Mouse (Mus musculus) mouse embryonic stem cell (cell line): ENCODE data around the gene Nacc1.

Experiments used
- in situ Hi-C, 2 experiments: fragments of 300-500 bp; cut with MboI; formaldehyde crosslinking; loops; 1 replicate in 1 of 2; 3 replicates in 1 of 2; pipeline ENCODE4 v1.14.3; 2019 to 2020; ENCODE audit warnings: low sequenced_read_pairs in 2 of 2, low pct_unique_long_range_greater_than_20kb in 1 of 2, mixed read lengths in 1 of 2; ENCODE audit not compliant: unreplicated experiment in 1 of 2

Nacc1 gene

DNA sequence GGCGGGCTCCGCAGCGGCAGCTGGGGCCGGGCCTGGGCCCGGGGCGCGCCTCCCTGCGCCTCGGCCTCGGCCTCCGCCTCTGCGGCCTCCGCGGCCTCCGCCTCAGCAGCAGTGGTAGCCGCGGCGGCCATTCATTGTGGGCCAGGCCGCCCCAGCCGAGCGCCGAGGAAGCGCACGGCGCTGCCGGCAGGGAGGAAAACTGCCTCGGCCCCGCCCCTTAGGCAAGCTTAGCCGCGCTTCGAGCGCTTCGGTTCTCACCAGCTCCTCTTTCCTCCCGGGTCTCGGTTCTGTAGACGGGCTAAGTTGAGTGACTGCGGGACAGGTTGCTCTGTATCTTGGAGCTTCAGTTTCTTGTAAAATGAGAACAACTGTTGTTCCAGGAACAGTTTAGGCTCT, at the start of gene Nacc1:
Nacc1 (minus strand) TSS at position 158 of the 396 bp plus-strand sequence.
- in situ Hi-C loops, result no loop called here

GRCm38 (mm10) chr8:84736521-84736920, 48.9 kb upstream of the Nacc1 start:
- in situ Hi-C loops, result no loop called here

DNA sequence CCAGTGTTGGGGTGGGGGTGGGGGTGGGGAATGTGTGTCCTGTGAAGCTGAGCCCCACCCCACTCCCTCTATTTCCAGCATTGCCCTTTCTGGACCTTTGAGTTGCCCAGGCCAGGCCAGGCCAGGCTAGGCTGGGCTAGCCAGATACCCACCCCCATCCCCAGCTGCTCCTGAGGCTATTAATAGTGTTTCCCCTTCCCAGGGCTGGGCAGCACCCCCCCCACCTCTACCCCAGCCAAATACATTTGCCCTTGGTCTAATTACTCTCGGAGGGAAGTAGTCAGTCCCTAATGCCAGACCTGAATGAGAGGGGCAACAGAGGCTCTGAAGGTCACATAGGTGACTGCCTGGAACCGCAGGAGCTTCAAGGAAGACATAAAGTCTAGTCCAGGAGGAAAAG, 47.9 kb upstream of the Nacc1 start:
- in situ Hi-C loops, result no loop called here

DNA sequence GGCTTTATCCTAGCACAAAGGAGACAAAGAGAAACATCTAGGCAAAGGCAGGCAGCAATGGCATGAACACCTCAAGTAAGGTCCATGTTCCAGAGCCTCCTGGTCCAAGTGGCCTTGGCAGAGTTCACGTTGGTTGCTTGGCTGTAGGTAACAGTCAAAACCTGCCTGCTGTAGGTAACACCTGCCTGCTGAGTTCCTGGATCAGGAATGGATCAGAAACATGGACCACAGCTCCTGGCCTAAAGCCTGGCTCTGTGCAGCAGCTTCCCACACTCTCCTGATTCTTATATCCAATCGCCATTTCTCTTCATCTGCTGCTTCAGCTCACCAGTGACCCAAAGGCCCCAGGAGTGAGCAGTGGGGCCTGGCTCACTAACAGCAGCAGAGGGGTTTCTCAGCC, 47.0 kb upstream of the Nacc1 start:
- in situ Hi-C loops, result no loop called here

- in situ Hi-C loops, result no loop called here
Measured at GRCm38 (mm10) chr8:84733959-84734358, 46.3 kb upstream of the Nacc1 start.

DNA sequence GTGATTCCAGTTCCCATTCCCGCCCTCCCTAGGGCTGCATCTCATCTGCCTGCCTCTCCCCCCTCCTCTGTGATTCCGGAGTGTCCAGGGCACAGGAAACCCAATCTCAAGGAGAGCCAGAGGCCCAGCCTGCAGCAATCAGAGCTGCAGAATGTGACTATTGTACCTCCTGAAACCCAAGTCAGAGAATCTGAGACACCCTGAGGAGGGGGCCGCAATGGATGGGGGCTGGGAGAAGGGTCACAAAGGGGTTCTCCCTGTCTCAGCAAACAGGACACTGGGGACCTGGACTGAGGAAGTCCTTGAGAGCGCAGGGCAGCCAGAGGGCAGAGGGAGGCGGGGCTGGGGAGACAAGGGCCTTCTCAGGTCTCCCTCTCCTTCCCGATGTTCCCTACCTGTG, 45.3 kb upstream of the Nacc1 start:
- in situ Hi-C loops, result no loop called here

DNA sequence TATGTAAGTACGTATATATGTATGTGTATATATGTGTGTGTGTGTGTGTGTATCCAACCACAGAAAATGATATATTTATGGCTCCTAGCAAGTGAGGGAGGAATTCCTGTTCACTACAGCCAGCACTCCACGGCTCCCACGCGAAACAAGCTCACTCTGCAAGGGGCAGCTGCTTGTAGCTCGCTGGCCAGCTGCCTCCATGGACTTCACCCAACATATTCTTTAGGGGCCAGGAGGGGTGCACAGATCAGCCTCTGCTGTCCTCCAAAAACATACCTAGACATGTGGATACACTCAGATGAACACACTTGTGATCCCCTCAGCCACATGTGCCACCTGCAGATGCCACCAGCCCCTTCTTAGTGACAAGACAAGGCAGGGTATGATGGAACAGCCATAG, 44.9 kb upstream of the Nacc1 start:
- in situ Hi-C loops, result no loop called here

DNA sequence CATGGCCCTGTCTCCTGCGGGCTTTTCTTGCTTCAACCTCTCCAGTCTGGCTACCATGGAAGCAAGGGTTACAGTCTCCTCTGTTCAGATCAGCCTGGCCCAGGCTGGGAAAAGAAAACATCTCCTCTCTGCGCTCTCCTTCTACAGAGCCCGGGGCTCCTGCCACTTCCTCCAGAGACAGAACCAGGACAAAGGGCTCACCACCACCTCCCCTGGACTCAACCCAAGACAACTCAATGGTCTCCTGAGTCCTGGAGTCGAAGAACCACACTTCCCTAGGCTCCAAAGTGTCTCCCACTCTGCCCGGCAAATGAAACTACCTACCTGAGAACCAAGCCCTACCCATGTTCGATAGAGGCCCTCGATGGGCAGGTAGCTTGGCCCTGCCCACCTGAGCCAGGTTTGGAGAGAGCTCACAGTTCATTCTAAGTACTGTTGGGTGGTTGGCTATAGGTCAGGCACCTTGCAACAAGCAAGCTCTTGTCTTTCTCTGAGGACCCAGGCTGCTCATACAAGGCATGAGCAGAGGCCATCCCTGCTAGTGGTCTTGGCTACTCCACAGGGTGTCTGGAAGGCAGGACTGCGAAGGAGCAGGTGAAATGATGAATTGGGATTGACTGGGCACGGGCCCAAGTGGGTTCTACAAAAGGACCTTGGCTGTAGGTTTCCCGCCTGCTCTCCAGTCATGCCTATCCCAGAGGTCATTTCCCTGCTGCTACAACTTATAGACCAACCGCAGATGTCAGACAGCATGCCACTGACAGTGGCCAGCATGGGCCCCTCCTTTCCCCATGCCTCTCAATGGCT, 43.9 kb upstream of the Nacc1 start:
- in situ Hi-C loops, result no loop called here

DNA sequence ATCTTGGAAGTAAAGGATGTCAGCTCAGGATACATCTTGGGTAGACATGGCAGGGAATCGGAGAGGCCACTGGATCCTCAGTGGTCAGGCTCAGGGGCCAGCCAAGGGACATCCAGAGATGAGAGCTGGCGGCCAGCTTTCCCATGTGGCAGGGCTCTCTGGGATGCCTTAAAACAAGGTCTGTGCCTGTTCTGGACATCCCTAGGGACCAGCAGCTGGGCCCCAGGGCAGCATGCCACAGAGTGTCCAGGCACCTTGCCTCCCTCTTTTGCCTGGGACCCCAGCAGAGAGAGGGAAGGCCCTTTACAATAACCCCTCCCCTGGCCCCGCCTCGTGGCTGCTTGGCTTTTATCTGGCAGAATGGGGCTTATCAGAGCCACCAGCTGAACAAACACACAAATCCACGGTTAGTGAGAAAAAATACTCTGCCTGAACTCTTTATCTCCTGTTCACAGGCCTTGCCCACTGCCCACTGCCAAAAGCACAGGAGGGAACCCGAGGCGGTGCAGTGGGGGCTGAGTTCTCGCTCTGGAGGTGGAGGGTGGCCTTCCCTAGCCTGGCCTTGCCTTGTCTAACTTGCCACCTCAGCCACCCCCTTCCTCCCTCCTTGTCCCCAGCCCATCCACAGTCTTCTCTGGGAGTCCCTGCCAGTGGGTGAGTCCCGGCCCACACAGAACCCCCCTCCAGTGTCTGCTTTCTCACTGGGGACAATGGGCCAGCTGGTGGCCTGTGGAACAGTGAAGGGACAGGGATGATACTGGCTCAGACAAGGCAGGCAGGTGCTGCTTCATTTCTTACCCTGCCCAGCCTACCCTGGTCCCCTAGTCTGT, 43.1 kb upstream of the Nacc1 start:
- in situ Hi-C loops, result no loop called here

DNA sequence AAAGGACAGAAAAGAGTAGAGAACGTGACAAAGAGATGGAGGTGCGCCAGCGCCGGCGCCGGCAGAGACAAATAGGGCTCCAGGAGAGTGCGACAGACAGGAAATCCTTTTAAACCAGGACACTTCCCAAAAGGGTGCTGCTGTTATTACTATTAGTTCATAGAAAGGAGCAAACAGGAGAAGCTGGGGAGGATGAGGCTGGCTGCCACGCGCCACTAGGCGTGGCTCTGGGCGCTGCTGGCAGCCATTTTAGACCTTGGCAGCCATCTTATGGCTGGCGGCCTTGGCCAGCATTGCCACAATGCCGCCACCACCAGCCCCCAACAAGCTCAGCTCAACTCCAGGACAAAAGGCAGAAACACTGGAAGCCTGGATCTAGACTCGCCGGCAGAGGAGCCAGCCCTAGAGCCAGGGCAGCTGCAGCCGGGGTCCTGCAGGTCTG, 42.3 kb upstream of the Nacc1 start:
- in situ Hi-C loops, result no loop called here

- in situ Hi-C loops, result no loop called here
Measured at GRCm38 (mm10) chr8:84728474-84728873, 40.8 kb upstream of the Nacc1 start.

DNA sequence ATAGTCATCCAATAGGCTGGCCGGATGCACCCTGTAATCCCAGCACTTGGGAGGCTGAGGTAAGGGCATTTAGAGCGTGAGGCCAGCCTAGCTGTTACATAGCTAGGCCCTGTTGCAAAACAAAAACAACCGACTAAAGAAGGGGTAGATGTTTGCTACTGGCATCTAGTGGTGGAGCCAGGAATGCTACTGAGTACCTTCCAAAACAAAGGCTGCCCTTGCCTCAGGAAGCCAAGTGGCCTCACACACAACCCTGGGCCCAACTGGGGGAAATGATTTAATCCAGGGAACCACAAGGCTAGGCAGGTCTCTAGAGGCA, 38.2 kb upstream of the Nacc1 start:
- in situ Hi-C loops, result no loop called here

DNA sequence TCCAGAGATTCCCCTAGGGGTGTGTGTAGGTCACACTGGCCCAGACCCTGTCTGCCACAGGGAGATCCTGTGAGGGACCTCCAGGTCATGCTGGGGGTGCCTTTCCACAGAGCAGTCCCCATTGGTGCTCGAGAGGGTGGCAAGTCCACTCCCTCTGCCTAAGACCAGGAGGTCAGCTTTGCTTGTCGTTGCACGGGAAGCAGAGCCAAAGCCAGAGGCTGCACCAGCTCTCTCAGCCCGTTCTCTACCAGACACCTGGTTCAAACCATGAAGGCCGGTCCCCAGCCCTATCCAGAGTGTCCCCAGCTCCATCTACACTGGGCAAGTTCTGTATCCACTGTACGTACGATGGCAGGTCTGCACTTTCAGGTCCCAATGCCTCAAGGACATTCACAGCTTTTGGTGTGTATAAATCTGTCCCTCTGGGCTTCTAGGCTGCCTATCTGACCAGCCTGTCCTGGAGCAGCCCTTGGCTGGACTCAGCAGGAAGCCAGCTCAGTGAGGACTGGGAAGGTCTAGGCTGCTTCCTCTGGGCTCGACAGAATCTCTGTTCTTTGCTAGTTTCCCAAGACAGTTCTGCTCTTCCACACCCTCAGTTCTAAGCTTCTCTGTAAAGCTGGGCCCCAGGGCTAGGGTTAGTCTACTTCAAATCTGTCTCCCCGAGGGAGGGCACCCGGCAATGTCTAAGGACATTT, 37.7 kb upstream of the Nacc1 start:
- in situ Hi-C loops, result no loop called here

GRCm38 (mm10) chr8:84724683-84725082, 37.0 kb upstream of the Nacc1 start:
- in situ Hi-C loops, result no loop called here

DNA sequence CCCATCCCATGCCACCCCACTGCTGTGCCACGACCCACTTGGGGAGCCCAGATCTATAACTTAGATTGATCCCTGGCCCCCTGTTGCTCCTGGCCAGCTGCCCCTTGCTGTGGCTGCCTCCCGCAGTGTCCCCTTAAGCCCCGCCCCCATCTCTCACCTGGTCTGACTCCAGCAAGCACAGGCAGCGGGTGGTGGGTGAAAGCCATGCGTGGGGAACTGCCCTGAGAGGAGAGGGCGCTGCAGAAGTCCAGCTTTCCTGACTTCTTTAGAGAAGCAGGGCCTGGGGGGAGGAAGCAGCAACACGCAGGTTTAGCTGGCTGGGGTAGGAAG, 35.9 kb upstream of the Nacc1 start:
- in situ Hi-C loops, result no loop called here

DNA sequence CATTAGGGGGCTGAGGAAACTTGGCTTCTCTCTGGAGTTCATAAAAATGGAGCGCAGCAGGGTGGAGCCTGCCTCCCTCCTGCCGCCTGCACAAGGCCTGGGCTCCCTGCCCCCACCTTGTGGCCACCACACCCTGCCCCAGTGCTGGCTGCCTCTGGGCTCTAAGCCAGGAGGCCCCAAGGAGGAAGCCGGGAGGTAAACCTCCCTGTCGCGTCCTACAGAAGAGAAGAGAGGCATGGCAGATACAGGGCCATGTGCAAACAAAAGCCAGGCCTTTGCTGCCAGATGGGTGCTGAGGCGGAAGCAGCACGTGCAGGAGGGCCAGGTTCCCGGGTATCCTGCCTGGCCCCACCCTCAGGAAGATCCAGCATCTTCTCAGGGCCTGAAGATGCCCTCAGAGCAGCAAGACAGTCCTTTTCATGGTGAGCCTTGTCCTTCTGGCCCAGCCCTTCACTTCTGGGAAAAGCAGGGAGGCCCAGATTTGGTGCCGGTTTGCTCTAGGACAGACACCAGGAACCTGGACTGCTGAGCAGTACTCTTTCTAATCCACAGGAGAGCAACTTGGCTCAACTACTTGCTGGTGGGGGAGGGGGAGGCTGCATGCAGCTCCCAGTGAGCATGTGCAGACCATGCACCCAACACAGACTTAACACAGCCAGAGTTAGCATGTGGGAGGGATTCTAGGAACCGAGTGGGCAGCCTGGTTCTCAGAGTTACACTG, 35.3 kb upstream of the Nacc1 start, which contains the start of gene G430095P16Rik:
G430095P16Rik (plus strand) TSS at position 158 of the 721 bp plus-strand sequence.
- in situ Hi-C loops, result no loop called here

DNA sequence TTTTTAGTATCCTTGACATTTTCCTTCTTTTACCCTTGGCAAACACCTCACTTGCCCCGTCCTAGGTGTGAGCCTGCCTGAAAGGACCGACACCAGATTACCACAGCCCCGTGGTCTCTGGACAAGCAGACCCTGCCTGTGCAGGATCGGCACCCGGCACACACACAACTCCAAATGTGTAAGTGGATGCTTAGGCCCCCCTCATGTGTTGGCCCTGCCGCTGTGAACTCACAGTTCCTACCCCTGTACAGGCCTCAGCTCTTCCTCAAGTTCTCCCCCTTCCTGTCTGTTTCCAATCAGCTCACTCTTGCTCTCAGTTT, 34.8 kb upstream of the Nacc1 start:
- in situ Hi-C loops, result no loop called here

GRCm38 (mm10) chr8:84718959-84719690, 31.5 kb upstream of the Nacc1 start:
- in situ Hi-C loops, result no loop called here
